Mouse (Mus musculus): Measurements from ENCODE around the gene Ifne.

Gene Ifne

DNA sequence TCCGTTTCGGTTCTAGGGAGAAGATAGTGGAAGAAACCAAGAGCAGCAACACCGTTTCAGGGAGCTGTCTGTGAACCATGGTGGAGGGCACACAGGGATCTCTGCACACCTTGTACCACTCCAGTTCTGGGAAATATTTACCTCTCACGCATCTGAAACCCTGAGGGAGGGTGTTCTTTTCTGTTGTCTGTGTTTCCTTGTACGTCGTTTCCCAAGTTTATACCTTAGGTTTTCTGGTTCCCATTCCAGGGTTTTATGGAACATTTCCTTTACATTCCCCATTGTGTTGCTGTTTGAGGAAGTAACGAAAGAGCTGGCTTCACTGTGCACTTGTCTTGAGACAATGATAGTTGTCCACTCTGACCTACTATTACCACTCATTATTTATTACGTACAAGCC lies at the start of gene Ifne:
Gene Ifne, minus strand, starts transcription at position 101 of the 400 bp plus-strand sequence.
- no peak for DNase-seq (ENCODE audit: low read depth, low spot score)

DNA sequence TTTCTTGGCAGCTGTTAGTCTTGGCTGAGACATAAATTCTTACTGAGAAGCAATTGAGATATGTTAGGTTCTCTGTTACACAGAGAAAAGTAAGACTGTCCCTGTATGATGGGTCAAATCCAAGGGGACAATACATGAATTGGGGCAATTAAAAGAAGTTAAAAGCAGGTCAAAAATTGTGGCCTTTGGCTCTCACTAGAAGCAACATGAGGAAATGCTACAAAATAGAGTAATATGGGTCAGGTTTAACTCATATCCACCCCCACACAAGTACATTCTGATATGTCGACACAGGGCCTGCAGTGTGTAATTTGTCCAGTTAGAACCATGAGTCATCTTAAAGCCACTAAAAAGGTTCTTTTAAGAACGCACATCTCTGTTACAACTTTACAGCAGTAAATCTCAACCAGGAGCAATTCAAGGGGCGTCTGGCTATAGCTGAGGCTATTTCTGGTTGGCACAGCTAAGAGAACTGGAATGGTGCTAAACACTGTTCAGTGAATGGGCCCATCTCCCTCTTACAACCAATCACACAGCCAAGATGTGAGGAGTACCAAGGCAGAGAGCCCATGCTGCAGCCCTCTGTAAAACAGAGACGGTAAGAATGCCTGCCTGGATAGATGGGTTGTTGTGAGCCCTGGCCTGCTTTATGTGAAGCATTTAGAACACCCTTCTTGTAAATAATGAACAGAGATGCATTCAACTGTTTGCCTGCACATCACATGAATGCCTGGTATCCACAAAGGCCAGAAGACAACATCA lies 48.5 kb upstream of the Ifne start:
- DNase-seq (ENCODE audit: low read depth, low spot score), result no peak

DNA sequence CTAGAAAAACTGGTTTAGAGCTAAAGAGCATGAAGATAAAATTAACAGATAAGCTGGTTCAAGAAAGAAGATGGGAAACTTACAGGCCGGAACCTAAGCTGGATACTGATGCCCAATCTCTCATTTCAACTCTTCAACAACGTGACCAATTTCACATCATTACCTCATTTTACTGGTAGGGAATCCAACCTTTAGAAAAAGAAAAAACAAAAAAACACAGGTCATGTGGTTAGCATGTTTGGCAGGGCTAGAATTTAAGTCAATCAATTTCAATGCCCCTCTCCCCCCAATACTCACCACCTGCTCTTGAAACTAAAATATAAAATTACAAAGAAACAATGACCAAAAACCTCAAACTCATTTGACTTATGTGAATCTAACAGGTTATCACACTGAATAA lies 47.8 kb upstream of the Ifne start:
- DNase-seq (ENCODE audit: low read depth, low spot score), result no peak

DNA sequence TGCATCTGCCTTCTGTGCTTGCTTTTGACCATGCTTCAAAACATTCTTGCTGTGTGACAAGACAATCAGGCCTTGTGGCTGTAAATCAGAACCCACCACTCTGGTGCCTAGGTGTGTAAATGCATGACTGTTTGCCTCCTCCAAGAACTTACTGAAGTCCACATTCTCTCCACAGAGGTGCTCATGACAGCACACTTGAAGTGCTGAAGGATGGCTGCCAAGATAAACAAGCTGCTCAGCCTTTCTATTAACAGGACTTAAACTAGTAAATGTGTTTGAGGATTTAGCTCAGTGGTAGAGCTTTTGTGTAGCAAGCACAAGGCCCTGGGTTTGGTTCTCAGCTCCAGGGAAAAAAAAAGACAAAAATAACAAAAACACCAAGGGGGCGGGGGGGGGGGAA lies 46.6 kb upstream of the Ifne start:
- DNase-seq (ENCODE audit: low read depth, low spot score), result no peak

DNA sequence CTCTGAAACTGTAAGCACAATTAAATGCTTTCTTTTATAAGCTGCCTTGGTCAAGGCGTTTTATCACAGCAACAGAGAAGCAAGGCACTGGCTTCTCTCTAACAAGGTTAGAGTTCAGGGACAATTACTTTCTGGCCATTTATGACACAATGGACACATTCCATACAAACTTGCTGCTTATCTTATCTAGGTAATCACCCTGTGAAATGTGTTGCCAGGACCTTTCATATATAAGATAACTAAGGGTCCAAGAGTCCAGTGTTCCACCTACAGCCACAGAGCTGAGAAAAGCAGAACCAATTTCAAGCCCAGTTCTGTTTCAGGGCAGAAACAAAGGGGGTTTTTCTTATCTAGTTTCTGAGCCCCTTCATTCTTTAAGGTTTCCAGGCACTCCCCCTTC lies 46.1 kb upstream of the Ifne start:
- DNase-seq (ENCODE audit: low read depth, low spot score), result no peak

DNA sequence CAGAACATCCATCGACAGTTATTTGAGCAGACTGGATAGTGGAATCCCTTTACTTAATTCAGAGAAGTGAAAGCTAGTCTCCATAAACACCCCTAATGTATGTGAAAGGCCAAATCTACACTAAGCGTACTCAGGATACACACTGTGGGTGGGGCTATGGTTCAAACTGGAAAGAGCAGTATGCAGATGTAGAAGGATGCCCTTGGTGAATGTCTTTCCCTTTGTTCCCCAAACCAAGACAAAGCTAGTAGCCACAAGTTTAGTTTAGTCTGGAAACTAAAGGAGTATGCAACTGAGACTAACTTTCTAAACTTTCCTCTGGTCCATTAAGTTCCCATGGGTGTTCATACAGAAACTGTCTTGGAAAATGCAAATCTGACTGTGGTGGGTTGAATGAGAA lies 45.5 kb upstream of the Ifne start:
- peak; percentile 72 for DNase-seq (ENCODE audit: low read depth, low spot score)

DNA sequence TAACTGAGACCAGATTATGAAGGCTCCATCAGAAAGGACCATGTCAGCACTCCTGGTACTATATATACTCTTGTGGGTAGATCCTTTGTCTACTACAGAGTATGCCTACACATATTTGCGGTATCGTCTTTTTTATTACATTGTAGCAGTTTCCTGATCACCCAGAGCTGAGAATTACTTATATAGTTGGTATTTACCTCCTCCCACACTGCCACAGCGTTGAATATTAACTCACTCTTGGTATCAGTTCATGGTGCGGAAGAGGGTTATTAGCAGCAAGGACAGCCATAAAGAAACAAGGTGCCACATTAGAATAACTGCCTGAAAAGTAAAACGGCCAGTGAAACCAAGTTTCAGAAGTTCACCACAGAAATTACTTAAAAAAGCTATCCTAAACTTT lies 41.3 kb upstream of the Ifne start:
- no peak for DNase-seq (ENCODE audit: low read depth, low spot score)

DNA sequence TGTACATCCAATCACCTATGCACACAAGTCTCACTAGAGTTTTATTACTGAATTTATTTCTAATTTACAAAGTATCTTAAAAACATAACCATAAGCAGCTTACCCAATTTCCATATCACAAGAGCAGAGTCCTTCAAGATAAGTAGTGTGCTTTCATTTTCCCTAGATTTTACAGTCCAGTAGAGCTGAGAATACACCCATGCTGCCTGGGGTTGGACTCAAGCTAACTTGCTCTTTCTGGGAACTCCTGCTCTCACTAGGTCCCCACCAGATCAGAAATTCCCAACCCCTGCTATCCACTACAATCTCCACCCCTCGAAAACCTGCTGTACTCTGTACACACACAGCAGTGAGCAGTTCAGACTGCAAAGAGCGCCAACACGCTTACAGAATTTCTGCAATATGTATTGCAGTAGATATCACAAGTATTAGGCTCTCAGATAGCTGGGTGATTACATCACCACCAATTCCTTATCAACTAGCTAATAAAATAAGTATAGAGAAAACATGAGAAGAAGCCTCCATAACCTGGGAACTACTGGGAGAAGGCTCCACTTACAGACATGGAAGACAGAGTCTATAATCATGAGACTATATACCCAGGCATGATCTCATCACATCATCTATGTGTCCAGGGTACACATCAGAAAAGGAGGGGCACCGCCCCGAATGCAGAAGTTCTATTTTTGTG lies 37.9 kb upstream of the Ifne start:
- DNase-seq (ENCODE audit: low read depth, low spot score), result no peak

DNA sequence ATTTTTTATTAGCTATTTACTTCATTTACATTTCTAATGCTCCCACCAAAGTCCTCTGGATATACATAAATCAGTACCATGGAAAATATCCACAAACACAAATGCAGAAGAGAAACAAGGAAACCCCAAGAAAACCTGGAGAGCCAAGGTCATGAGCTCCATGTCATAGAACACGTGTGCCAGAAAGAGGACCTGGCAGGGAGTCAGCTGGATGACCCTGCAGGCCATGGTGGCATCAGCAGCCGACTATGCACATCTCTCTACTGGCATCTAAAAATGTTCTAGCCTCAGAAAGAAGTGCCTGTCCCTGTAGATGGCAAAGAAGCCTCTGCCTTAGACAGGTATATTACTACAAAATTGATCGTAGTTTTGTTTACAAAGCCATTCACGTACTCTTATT lies 36.3 kb upstream of the Ifne start:
- DNase-seq (ENCODE audit: low read depth, low spot score), result no peak

DNA sequence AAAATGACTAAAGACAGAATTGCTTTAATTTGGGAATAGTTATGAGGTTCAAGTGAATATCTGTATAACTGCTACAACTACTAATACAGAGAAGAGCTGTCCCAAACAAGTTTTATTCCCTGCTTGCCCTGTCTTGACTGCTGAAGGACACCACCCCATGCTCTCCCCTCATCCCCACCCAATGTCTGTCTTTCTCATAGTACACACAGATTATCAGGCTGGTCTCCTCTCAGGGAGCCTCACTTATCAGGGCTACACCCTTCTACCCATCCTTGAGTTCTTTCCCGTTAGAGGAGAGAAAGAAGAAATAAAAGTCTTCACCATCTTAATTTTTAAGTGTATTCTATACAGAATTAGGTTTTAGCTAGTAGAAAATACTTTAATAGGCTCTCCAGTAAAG lies 34.0 kb upstream of the Ifne start:
- DNase-seq (ENCODE audit: low read depth, low spot score), result no peak

DNA sequence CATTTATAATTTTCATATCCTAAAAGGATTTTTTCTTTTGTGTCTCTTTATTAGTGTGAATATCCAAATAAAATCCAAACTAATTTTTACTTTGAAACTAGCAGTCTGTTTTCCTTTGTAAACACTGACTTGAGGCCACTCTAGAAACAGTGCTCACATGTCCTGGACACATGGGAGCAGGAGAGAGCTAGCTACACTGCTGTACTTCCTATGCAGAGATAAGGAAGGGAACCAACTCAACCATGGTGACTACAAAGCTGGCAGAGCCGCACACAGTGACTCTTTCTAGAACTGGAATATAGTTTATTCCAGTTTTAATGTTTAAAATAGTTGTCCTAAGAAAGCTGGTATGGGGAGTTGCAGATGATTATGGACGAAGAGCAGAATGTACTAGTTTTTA lies 32.9 kb upstream of the Ifne start:
- DNase-seq (ENCODE audit: low read depth, low spot score), result no peak

DNA sequence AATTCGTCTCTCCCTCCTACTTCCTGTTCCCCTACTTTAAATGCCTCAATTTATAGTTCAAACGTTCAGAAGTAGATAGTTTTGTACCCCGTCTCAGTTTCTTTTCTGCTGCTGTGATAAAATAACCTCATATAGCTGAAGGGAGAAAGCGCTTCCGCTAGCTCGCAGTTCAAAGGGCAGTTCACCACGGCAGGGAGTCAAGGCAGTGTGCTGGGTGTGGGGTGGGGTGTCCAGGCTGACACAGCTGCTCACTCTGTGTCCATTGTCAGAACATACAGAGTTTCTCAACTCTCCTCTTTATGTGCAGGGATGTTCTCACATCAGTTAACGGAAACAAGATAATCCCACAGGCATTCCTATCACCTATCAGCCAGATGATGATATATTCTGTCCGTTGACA lies 32.2 kb upstream of the Ifne start:
- no peak for DNase-seq (ENCODE audit: low read depth, low spot score)

DNA sequence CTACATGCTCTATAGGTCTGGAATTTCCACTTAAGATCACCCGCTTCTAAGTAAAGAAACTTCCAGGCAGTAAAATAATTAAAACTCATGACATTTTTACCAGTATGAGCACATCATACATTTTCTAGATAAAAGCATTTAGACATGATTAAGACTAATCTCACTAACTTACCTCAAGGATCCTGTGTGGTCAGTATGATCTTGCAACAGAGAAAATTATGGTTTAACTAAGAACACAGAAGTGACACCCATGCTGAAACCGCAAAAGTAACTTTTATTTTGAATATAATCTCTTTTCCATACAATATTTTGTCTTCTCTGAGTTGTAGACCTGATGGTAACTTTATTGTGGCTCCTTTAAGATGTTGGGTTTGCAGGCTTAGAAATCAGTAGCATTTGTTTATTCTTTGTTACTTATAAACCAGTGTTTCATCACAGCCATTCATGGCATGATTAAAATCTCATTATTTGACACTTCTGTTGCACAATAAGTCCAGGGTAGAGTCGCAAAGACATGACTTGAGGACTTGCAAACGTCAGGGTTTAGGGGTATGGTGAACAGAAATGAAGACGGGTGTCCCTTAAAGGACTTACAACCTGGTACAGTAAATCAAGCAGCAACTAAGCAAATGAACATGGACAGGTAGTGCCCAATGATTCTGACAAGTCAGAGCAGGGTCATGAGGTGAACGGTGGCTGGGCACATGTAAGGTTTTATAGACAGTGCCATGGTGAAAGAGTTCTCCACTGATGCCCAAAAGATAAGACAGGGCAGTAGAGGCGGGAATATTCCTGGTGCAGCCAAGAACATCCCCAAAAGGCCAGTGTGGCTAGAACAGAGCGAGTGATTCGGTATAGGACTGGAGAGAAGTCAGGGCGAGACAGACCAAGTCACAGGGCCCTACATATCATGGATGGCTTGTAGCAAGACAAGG lies 29.9 kb upstream of the Ifne start:
- no peak for DNase-seq (ENCODE audit: low read depth, low spot score)

DNA sequence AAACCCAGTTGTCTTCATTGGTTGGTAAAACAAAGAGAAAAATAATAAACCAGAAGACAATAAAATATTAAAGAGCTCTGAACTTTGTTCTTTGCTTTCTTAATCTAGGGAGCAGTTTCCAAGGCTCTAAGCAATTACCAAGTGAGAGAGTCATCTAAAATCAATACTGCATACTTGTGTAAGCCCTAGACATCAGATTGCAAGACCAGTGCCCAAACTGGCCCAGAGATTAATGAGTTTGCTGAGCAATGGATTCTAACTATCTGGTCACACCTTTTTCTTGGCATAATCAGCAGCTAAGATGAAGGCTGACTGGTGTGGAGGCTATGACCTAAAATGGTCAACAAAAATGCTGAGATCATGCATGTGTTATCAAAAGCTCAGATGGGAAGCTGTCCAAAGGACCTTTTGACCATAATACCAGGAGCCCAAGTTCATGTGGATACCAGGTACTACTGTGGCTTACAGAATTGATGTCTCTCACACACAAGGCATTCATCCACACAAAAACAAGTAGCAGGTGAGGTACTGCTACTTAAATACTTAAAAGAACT lies 13.3 kb upstream of the Ifne start:
- no peak for DNase-seq (ENCODE audit: low read depth, low spot score)

DNA sequence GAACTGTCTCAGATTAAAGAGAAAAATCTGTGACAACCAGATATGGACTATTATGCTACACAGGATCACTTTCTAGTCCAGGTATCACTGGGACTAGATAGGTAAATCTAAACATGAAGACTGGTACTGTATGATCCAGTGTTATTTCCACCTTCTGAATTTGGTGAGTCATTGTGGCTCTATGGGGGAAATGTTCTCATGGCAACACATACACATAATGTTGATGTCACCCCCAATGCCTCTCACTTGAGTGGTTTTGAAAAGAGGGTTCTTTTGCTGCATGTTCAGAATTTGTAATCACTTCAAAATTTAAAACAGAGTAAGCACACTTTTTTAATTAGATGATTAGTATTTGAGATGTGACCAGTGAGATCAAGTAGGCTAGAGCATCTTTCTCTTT lies 8.2 kb upstream of the Ifne start:
- DNase-seq (ENCODE audit: low read depth, low spot score), result no peak

DNA sequence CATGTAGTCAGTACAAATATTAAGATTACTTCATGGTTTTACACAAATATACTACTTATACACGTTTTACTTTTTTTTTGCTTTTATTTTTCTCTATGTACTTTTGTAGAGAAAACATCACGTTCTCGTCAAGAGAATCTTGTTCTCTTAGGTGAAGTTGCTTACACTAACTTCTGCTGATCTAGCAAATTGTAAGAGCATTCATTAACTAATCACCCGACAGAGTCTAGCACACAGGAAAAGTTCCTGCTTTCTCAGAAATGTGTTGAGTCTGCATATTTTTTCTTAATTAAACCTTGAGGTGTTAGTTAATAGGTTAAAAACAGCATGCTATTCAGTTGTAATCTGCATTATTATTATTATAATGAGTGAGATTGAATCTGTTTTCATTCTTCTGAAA lies 1.2 kb downstream of the Ifne start:
- no peak for DNase-seq (ENCODE audit: low read depth, low spot score)

DNA sequence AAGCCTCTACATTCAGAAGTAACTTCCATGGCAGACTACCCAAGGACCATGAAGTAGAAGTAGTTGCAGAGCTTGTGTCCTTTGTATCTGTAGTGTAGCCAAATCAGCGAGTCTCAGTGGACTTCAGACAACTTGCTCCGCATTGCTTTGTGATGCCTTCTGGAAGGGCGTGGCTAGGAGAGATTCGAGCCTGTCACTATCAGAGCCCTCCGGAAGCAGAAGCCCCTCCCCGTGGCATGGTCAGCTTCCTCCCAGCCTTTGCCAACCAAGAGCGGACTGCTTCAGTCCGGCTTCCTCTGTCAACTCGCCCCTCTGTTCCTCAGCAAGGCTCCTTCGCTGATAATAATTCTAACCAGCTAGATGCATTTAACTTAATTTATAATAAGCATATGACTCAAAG lies 1.8 kb downstream of the Ifne start:
- peak; percentile 9 for DNase-seq (ENCODE audit: low read depth, low spot score)

DNA sequence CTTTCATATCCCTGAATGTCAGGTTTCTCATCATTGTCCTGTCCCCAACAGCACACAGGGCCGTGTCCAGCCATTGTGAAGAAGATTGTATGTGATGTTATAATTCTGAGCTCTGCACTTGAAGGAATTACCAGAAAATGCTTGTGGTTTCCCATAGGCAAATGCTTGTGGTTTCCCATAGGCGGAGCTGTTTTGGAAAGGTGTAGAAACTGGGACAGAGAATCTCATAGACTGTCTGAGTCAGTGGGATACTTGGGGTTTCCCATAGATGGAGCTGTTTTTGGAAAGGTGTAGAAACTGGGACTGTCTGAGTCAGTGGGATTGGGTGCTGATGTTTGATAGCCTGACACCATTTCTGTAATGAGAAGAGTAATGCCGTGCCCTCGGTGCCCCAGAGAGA lies 3.5 kb downstream of the Ifne start:
- DNase-seq (ENCODE audit: low read depth, low spot score), result peak; percentile 34

DNA sequence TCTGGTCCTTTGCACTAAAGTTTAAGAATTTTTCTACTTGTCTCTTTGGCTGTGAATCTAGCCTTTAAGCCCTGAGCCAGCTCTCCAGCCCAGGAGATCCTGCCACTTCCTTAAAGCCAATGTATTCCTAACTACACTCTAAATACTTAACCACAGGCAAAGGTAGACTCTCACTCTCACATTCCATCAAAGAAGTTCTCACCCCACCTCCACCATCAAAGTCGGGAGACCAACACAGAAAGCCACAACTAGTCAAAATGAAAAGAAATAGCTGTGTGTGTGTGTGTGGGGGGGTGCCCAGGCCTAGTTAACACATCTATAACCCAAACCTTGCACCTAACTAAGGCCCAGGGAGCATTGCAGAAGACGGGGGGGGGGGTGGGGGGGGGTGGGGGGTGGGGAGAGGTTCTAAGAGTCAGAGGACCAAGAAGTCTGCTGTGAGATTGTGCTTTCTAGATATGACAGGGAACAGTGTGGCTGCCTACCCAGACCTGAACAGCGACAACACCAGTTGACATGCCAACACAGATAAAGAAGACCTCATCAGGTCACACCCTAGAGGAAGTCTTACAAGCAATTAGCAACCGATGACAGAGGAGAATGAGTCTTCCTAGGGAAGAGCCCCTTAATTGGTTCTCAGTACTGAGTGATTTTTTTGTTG lies 4.4 kb downstream of the Ifne start:
- no peak for DNase-seq (ENCODE audit: low read depth, low spot score)

DNA sequence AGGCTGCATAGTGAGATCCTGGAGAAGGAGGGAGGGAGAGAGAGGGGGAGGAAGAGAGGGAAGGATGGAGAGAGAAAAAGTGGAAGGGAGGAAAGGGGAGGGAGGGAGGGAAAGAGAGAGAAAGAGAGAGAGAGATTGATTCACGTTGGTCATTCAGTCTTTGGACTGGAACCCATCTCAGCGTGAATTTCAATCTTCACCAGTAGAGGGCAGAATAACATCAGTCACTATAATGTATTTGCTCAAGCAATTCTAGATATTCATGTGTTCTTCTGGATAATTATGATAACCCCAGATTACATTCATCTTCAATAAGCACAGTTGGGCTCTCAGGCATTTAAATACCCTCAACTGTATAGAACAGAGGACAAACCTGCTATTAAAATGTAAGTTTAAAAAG lies 7.3 kb downstream of the Ifne start:
- DNase-seq (ENCODE audit: low read depth, low spot score), result peak; percentile 32

Measured in R1 (cell line).